Comparison of ENCODE assay signal across 14 mouse cellular contexts in genomic region chr14:18008524-18008923, GRCm38 (mm10).
"Had no signal": no experiment of that assay in that cellular context is flagged by ENCODE, and none has a peak within 500 bp of the region (broad histone marks: within the 10 kb centered on the region; RNA-seq: fewer than 3 reads in every experiment).

No protein-coding gene starts in this region.

- H3K27ac ChIP-seq: kidney, postnatal 0 days; limb, embryonic 13.5 days; liver, embryonic 14.5 days; neural tube, embryonic 15.5 days had no signal

- H3K4me2 ChIP-seq: limb, embryonic 13.5 days; neural tube, embryonic 15.5 days had no signal

- H3K36me3 ChIP-seq: limb, embryonic 13.5 days; neural tube, embryonic 15.5 days had no signal

- H3K4me3 ChIP-seq: limb, embryonic 13.5 days; myocyte; neural tube, embryonic 15.5 days had no signal

- H3K9ac ChIP-seq: limb, embryonic 13.5 days; liver, embryonic 14.5 days; neural tube, embryonic 15.5 days had no signal

- DNase-seq: kidney, adult 11 months; kidney, adult 9 months; kidney, postnatal 36 days; layer of hippocampus, adult 9-11 months; layer of hippocampus, postnatal 36 days; left cerebral cortex, postnatal 4 days; lung, adult 2 months; right cerebral cortex, postnatal 14 days; thymus, postnatal 36 days had no signal

- H3K4me1 ChIP-seq: limb, embryonic 13.5 days; neural tube, embryonic 15.5 days had no signal

- H3K27me3 ChIP-seq: limb, embryonic 13.5 days; neural tube, embryonic 15.5 days had no signal

- H3K9me3 ChIP-seq: limb, embryonic 13.5 days; neural tube, embryonic 15.5 days had no signal
